Mouse (Mus musculus): Measurements from ENCODE around the gene Gimap9.

DNA sequence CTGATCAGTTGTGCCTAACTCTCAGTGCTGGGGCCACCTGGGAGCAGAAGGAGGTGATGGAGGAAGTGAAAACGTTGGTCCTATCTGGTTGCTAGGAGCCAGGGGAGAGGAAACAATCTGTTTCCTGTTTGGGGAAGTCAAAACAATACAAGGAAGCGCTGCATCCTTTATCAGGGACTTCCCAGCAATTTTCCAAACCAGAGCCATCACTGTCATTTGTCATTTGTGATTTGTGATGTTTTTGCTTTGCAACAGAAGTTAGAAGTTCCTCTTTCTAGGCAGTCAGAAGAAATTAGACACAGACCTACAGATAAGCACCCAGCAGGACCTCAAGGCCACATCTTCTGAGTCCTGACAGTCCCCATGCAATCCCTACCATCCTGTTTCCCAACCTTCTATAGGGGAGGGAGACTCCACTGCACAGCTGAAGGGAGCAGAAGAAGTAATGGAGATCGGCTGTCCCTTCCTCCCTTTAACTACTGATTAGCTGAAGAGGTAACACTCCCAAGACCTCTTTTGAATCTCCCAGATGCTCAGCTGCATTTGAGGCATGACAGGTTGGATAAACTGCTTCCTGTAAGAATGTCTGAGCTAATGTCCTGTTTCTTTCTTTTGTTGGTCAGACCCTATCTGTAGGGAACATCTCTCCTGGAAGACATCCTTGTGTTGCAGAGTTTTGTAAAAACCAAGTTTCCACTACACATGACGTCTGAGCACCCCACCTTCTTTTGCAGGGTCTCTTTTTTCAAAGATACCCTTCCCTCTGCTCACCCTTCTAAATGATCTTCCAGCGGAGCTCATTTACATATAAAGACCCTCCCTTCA, 24.5 kb downstream of the Gimap9 start:
- TF ChIP-seq CTCF (IDR thresholded peaks at IDR 0.05; ENCODE audit: low read depth) (no peak), EP300 (IDR thresholded peaks at IDR 0.05; ENCODE audit: low read depth) (peak; percentile 85)

All from liver, postnatal 0 days (tissue).